Mouse (Mus musculus): ENCODE measurements around the gene Gm4301. TPM values are rescaled to one million over a fixed set of nuclear protein-coding genes. Genes with fewer than 3 reads are reported as not detected.
"Not testable (repeated sequence)": the region's sequence is repeated elsewhere in the genome, so short reads cannot be mapped to it uniquely, and the experiment has no call there.

Gene Gm4301
- total RNA-seq (2014; rRNA removed) = not detected in 2 replicates
- polyA plus RNA-seq (2015; fragmentation: Nextera tagmentation; extraction: Ambion mirVana) = not detected in 2 replicates

DNA sequence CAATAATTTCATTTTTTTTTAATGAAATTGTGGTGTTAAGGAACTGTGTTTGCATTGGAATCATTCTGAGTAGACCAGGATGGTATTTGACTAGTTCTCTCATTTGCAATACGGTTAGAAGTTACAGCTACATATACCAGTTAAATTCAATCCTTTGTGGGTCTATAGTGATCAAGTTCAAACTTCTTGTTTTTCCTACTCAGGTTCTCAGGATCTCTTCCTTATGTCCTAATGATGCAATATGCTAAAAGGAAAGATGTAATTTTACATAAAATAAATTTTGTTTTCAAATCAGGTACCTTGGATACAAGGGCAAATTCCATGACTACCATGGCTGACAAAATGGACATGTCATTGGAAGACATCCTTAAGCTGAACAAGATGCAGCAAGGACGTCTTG lies at the start of gene Gm4301:
Gene Gm4301 (plus strand): TSS at position 301 of the 400 bp plus-strand sequence.
- not testable (repeated sequence) for H3K9ac ChIP-seq (replicated peaks; ENCODE audit: low read length); H3K4me2 ChIP-seq (ENCODE audit: low read depth, low read length); ATAC-seq; H3K27ac ChIP-seq; H3K4me3 ChIP-seq (ENCODE audit: low read length); H3K4me1 ChIP-seq (ENCODE audit: insufficient read depth, low read length); H3K27me3 ChIP-seq (ENCODE audit: insufficient read depth, low read length); H3K36me3 ChIP-seq (ENCODE audit: insufficient read depth, low read length); H3K9me3 ChIP-seq (ENCODE audit: low read length); DNase-seq (ENCODE audit: low spot score)
- no CpG with 5 or more reads among the region's 2 CpGs for WGBS

DNA sequence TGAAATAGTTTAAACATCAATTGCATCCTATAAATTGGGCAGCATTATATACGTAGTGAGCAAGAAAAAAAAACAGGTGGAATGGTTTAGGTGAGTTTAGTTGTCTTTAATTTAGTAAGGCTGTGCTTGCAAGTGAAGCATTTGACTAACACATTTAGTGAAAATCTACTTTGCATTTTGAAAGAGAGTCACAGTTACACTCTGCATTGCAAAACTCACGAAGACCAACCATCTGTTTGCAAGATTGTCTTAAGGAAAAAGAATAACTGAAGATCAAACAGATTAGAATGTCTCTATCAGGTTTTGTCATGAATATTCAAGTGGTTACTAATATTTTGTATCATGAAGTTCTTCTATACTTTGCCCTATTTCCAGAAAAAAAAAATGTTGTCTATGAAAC lies 39.4 kb upstream of the Gm4301 start:
- Histone ChIP-seq H3K36me3 (ENCODE audit: insufficient read depth, low read length) (no peaks in the 10 kb centered on the region), H3K4me2 (ENCODE audit: low read depth, low read length) (no peak overlapping the region), H3K4me3 (ENCODE audit: low read length) (no peak overlapping the region), H3K4me1 (ENCODE audit: insufficient read depth, low read length) (no peaks in the 10 kb centered on the region), H3K9ac (replicated peaks; ENCODE audit: low read length) (no peak overlapping the region), H3K9me3 (ENCODE audit: low read length) (no peaks in the 10 kb centered on the region), H3K27ac (no peak overlapping the region), H3K27me3 (ENCODE audit: insufficient read depth, low read length) (no peaks in the 10 kb centered on the region)
- WGBS = 91% methylated on average over 2 of the region's 2 CpGs
- ATAC-seq (no peak), DNase-seq (ENCODE audit: low spot score) (no peak)
- no peak for TF ChIP-seq CTCF (IDR thresholded peaks at IDR 0.05; ENCODE audit: low read depth)

DNA sequence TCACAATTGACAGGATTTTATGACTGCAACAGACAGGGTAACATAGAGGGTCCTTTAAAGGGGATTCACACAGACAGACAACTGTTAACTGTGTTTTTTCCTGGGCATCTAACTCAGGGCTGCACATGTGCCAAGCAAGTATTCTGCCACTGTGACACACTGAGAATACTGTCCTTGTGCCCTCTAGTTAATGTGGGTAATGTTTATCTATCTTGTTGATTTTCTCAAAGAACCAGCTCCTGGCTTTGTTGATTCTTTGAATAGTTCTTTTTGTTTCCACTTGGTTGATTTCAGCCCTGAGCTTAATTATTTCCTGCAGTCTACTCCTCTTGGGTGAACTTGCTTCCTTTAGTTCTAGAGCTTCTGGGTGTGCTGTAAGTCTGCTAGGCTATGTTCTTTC lies 35.4 kb upstream of the Gm4301 start:
- not testable (repeated sequence) for DNase-seq (ENCODE audit: low spot score); H3K4me2 ChIP-seq (ENCODE audit: low read depth, low read length); ATAC-seq; H3K9ac ChIP-seq (replicated peaks; ENCODE audit: low read length); H3K36me3 ChIP-seq (ENCODE audit: insufficient read depth, low read length); H3K27me3 ChIP-seq (ENCODE audit: insufficient read depth, low read length); H3K4me3 ChIP-seq (ENCODE audit: low read length); H3K9me3 ChIP-seq (ENCODE audit: low read length); H3K27ac ChIP-seq; H3K4me1 ChIP-seq (ENCODE audit: insufficient read depth, low read length)

DNA sequence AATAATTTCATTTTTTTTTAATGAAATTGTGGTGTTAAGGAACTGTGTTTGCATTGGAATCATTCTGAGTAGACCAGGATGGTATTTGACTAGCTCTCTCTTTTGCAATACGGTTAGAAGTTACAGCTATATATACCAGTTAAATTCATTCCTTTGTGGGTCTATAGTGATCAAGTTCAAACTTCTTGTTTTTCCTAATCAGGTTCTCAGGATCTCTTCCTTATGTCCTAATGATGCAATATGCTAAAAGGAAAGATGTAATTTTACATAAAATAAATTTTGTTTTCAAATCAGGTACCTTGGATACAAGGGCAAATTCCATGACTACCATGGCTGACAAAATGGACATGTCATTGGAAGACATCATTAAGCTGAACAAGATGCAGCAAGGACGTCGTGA lies 5.1 kb downstream of the Gm4301 start, which contains the start of gene Gm4302:
Gene Gm4302 (plus strand): TSS at position 301 of the 400 bp plus-strand sequence.
- H3K4me1 ChIP-seq (ENCODE audit: insufficient read depth, low read length); ATAC-seq: not testable (repeated sequence)

DNA sequence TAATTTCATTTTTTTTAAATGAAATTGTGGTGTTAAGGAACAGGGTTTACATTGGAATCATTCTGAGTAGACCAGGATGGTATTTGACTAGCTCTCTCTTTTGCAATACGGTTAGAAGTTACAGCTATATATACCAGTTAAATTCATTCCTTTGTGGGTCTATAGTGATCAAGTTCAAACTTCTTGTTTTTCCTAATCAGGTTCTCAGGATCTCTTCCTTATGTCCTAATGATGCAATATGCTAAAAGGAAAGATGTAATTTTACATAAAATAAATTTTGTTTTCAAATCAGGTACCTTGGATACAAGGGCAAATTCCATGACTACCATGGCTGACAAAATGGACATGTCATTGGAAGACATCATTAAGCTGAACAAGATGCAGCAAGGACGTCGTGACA lies 10.2 kb downstream of the Gm4301 start, which contains the start of gene Gm4303:
Gene Gm4303 (plus strand): TSS at position 301 of the 400 bp plus-strand sequence.
- not testable (repeated sequence) for H3K27ac ChIP-seq; H3K4me1 ChIP-seq (ENCODE audit: insufficient read depth, low read length); H3K9me3 ChIP-seq (ENCODE audit: low read length); H3K36me3 ChIP-seq (ENCODE audit: insufficient read depth, low read length); H3K4me2 ChIP-seq (ENCODE audit: low read depth, low read length); H3K27me3 ChIP-seq (ENCODE audit: insufficient read depth, low read length); DNase-seq (ENCODE audit: low spot score); H3K9ac ChIP-seq (replicated peaks; ENCODE audit: low read length); H3K4me3 ChIP-seq (ENCODE audit: low read length); ATAC-seq
- WGBS = no CpG with 5 or more reads among the region's 3 CpGs

More for the DNA sequence above, 5.1 kb downstream of the Gm4301 start, which contains the start of gene Gm4302:
- H3K27me3 ChIP-seq (ENCODE audit: insufficient read depth, low read length); H3K4me3 ChIP-seq (ENCODE audit: low read length); H3K4me2 ChIP-seq (ENCODE audit: low read depth, low read length); H3K9ac ChIP-seq (replicated peaks; ENCODE audit: low read length); DNase-seq (ENCODE audit: low spot score); H3K36me3 ChIP-seq (ENCODE audit: insufficient read depth, low read length); H3K9me3 ChIP-seq (ENCODE audit: low read length); H3K27ac ChIP-seq: not testable (repeated sequence)
- no CpG with 5 or more reads among the region's 3 CpGs for WGBS

DNA sequence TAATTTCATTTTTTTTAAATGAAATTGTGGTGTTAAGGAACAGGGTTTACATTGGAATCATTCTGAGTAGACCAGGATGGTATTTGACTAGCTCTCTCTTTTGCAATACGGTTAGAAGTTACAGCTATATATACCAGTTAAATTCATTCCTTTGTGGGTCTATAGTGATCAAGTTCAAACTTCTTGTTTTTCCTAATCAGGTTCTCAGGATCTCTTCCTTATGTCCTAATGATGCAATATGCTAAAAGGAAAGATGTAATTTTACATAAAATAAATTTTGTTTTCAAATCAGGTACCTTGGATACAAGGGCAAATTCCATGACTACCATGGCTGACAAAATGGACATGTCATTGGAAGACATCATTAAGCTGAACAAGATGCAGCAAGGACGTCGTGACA lies 15.3 kb downstream of the Gm4301 start, which contains the start of gene Gm4305:
Gene Gm4305 (plus strand): TSS at position 301 of the 400 bp plus-strand sequence.
- H3K4me1 ChIP-seq (ENCODE audit: insufficient read depth, low read length); ATAC-seq; H3K9me3 ChIP-seq (ENCODE audit: low read length); DNase-seq (ENCODE audit: low spot score); H3K4me2 ChIP-seq (ENCODE audit: low read depth, low read length); H3K36me3 ChIP-seq (ENCODE audit: insufficient read depth, low read length); H3K9ac ChIP-seq (replicated peaks; ENCODE audit: low read length); H3K4me3 ChIP-seq (ENCODE audit: low read length); H3K27me3 ChIP-seq (ENCODE audit: insufficient read depth, low read length); H3K27ac ChIP-seq: not testable (repeated sequence)
- no CpG with 5 or more reads among the region's 3 CpGs for WGBS

DNA sequence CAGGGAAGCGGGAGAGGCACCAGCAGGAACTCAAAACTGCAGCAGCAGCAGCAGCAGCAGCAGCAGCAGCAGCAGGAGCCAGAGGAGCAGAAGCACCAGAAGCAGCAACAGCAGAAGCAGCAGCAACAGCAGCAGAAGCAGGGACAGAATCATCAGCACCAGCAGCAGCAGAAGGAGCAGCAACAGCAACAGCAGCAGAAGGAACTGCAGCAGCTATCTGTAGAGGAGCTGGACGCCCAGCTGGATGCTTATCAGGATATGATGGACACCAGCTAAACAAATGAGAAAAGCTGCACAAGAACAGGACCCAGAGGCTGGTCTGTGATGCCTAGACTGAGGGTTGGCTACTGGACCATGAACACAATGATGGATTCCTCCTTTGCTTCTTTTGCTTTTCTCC lies 21.4 kb downstream of the Gm4301 start:
- not testable (repeated sequence) for H3K36me3 ChIP-seq (ENCODE audit: insufficient read depth, low read length); ATAC-seq; DNase-seq (ENCODE audit: low spot score); H3K27ac ChIP-seq; H3K27me3 ChIP-seq (ENCODE audit: insufficient read depth, low read length); H3K9ac ChIP-seq (replicated peaks; ENCODE audit: low read length); H3K4me2 ChIP-seq (ENCODE audit: low read depth, low read length); H3K4me3 ChIP-seq (ENCODE audit: low read length); H3K4me1 ChIP-seq (ENCODE audit: insufficient read depth, low read length); H3K9me3 ChIP-seq (ENCODE audit: low read length)
- WGBS = 82% methylated on average over 1 of the region's 2 CpGs

DNA sequence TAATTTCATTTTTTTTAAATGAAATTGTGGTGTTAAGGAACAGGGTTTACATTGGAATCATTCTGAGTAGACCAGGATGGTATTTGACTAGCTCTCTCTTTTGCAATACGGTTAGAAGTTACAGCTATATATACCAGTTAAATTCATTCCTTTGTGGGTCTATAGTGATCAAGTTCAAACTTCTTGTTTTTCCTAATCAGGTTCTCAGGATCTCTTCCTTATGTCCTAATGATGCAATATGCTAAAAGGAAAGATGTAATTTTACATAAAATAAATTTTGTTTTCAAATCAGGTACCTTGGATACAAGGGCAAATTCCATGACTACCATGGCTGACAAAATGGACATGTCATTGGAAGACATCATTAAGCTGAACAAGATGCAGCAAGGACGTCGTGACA lies 25.6 kb downstream of the Gm4301 start, which contains the start of gene Gm4307:
Gene Gm4307 (plus strand): TSS at position 301 of the 400 bp plus-strand sequence.
- not testable (repeated sequence) for H3K9me3 ChIP-seq (ENCODE audit: low read length); H3K4me2 ChIP-seq (ENCODE audit: low read depth, low read length); ATAC-seq; H3K36me3 ChIP-seq (ENCODE audit: insufficient read depth, low read length); H3K4me3 ChIP-seq (ENCODE audit: low read length); H3K27ac ChIP-seq; H3K9ac ChIP-seq (replicated peaks; ENCODE audit: low read length); H3K4me1 ChIP-seq (ENCODE audit: insufficient read depth, low read length); H3K27me3 ChIP-seq (ENCODE audit: insufficient read depth, low read length); DNase-seq (ENCODE audit: low spot score)
- WGBS = no CpG with 5 or more reads among the region's 3 CpGs

DNA sequence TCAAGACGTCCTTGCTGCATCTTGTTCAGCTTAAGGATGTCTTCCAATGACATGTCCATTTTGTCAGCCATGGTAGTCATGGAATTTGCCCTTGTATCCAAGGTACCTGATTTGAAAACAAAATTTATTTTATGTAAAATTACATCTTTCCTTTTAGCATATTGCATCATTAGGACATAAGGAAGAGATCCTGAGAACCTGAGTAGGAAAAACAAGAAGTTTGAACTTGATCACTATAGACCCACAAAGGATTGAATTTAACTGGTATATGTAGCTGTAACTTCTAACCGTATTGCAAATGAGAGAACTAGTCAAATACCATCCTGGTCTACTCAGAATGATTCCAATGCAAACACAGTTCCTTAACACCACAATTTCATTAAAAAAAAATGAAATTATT lies 47.0 kb downstream of the Gm4301 start, which contains the start of gene Gm4312:
Gene Gm4312 (minus strand): TSS at position 101 of the 400 bp plus-strand sequence.
- ATAC-seq, H3K27ac ChIP-seq: not testable (repeated sequence)

More for the DNA sequence above, 47.0 kb downstream of the Gm4301 start, which contains the start of gene Gm4312:
- not testable (repeated sequence) for H3K4me1 ChIP-seq (ENCODE audit: insufficient read depth, low read length); H3K4me3 ChIP-seq (ENCODE audit: low read length); H3K4me2 ChIP-seq (ENCODE audit: low read depth, low read length); H3K36me3 ChIP-seq (ENCODE audit: insufficient read depth, low read length); DNase-seq (ENCODE audit: low spot score); H3K27me3 ChIP-seq (ENCODE audit: insufficient read depth, low read length); H3K9ac ChIP-seq (replicated peaks; ENCODE audit: low read length); H3K9me3 ChIP-seq (ENCODE audit: low read length)
- no CpG with 5 or more reads among the region's 2 CpGs for WGBS
